Mouse (Mus musculus) intestine, embryonic 15.5 days (tissue): ENCODE data around the gene Dennd6a. TPM values are rescaled to one million over a fixed set of nuclear protein-coding genes. Genes with fewer than 3 reads are reported as not detected.

Experiments used
- ATAC-seq: fragments of 200-750 bp; cut with Nextera tagmentation; 2 replicates; pipeline ENCODE4 v1.8.0; 2017; ENCODE audit warnings: moderate TSS enrichment, moderate library complexity
- H3K27ac ChIP-seq: fragments of 300-500 bp; sonication (generic); 2 replicates; pipeline ENCODE4 v1.5.1; 2015; ENCODE audit warnings: mild to moderate bottlenecking, inconsistent platforms
- H3K27me3 ChIP-seq: fragments of 300-500 bp; sonication (generic); replicated peaks from 2 replicates; pipeline ENCODE4 v1.6.1; 2015; ENCODE audit warnings: inconsistent platforms
- H3K36me3 ChIP-seq: fragments of 300-500 bp; sonication (generic); 2 replicates; pipeline ENCODE4 v1.6.1; 2015; ENCODE audit warnings: inconsistent platforms
- H3K4me1 ChIP-seq: fragments of 300-500 bp; sonication (generic); replicated peaks from 2 replicates; pipeline ENCODE4 v1.6.1; 2015; ENCODE audit warnings: inconsistent platforms
- H3K4me2 ChIP-seq: fragments of 300-500 bp; sonication (generic); replicated peaks from 2 replicates; pipeline ENCODE4 v1.6.1; 2015; ENCODE audit warnings: mild to moderate bottlenecking, inconsistent platforms
- H3K4me3 ChIP-seq: fragments of 300-500 bp; sonication (generic); replicated peaks from 2 replicates; pipeline ENCODE4 v1.5.1; 2015; ENCODE audit warnings: inconsistent platforms
- H3K9ac ChIP-seq: fragments of 300-500 bp; sonication (generic); 2 replicates; pipeline ENCODE4 v1.6.1; 2015; ENCODE audit warnings: inconsistent platforms
- H3K9me3 ChIP-seq: fragments of 300-500 bp; sonication (generic); 2 replicates; pipeline ENCODE4 v1.6.1; 2016; ENCODE audit warnings: inconsistent platforms
- WGBS: fragments of 180-500 bp; shearing (Covaris S2); methylation state at CpG from one replicate; pipeline ENCODE4 v1.1.7; 2015; 5-methylcytosine and 5-hydroxymethylcytosine counted together
- polyA plus RNA-seq: library from polyadenylated mRNA; unstranded; fragments of >200 nt; fragmentation: Nextera tagmentation; extraction: Ambion mirVana; gene quantifications from 2 replicates; pipeline ENCODE4 v1.2.1, GENCODE M21; 2015

The Dennd6a gene
- polyA plus RNA-seq, 1 experiment from 2014 or later: 32.0 TPM

- H3K27me3 ChIP-seq: no peaks in the 10 kb centered on the region
- H3K9ac ChIP-seq: peak overlapping the region; percentile 47
- no peaks in the 10 kb centered on the region for H3K9me3 ChIP-seq
- H3K4me2 ChIP-seq: peak overlapping the region; percentile 60
- WGBS: 22% methylated on average over 17 of the region's 17 CpGs
- H3K27ac ChIP-seq: peak overlapping the region; percentile 96
- no peaks in the 10 kb centered on the region for H3K4me1 ChIP-seq
- peak overlapping the region; percentile 80 for H3K4me3 ChIP-seq
- ATAC-seq: peak; percentile 35; the same call in 1 of the 2 replicates
- H3K36me3 ChIP-seq: peaks cover 4% of the 10 kb centered on the region; the same call in 1 of the 2 replicates
These were observed 63.6 kb downstream of the Dennd6a start for GRCm38 (mm10) chr14:26637025-26637850.

GRCm38 (mm10) chr14:26637851-26638707 is 64.4 kb downstream of the Dennd6a start, which contains the start of gene Arf4:
Gene Arf4, plus strand, starts transcription at chr14:26638074.
- under 1% methylated on average over 83 of the region's 83 CpGs for WGBS
- H3K4me3 ChIP-seq: peak within 1 kb of the TSS; percentile 80
- peak within 1 kb of the TSS; percentile 73 for H3K4me2 ChIP-seq
- no peaks in the 10 kb centered on the region for H3K27me3 ChIP-seq
- peak within 1 kb of the TSS; percentile 96 for H3K27ac ChIP-seq
- H3K9ac ChIP-seq: peak within 1 kb of the TSS; percentile 94
- no peaks in the 10 kb centered on the region for H3K4me1 ChIP-seq
- H3K36me3 ChIP-seq: no peaks in the 10 kb centered on the region
- no peaks in the 10 kb centered on the region for H3K9me3 ChIP-seq
- peak; percentile 98 for ATAC-seq

DNA sequence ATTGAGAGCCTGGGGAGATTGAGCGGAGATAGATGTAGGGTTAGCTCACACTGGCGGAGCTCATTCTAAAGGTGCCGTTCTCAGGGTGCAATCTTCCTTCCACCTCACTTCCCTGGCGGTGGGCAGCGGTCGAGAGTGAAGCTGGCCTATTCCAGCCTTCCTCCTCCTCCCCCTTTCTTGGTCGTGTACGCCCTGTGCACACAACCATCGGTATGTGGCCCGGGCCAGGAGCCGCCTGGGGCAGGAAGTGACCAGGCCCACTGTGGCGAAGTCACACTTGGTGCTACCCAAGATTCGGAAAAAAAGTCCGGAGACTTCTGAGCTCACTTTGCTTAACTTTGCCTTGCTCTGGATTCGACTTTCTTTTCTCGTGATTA is 65.0 kb downstream of the Dennd6a start:
- no peaks in the 10 kb centered on the region for H3K27me3 ChIP-seq
- WGBS: under 1% methylated on average over 16 of the region's 16 CpGs

GRCm38 (mm10) chr14:26639251-26639650 is 65.6 kb downstream of the Dennd6a start:
- Histone ChIP-seq H3K4me3 (peak overlapping the region; percentile 80), H3K27me3 (no peaks in the 10 kb centered on the region), H3K4me1 (no peaks in the 10 kb centered on the region), H3K36me3 (no peaks in the 10 kb centered on the region), H3K4me2 (peak overlapping the region; percentile 73), H3K9ac (peak overlapping the region; percentile 94), H3K27ac (0 out of 2 replicates have a peak overlapping the region, but pooled peaks have one; percentile 96), H3K9me3 (no peaks in the 10 kb centered on the region)
- 3% methylated on average over 11 of the region's 11 CpGs for WGBS
- no peak for ATAC-seq

More for the DNA sequence above, 65.0 kb downstream of the Dennd6a start:
- Histone ChIP-seq H3K4me3 (peak overlapping the region; percentile 80), H3K36me3 (no peaks in the 10 kb centered on the region), H3K27ac (peak overlapping the region; percentile 96), H3K9ac (peak overlapping the region; percentile 94), H3K4me2 (peak overlapping the region; percentile 73), H3K4me1 (no peaks in the 10 kb centered on the region), H3K9me3 (no peaks in the 10 kb centered on the region)
- ATAC-seq: peak; percentile 48

GRCm38 (mm10) chr14:26639961-26640360 is 66.3 kb downstream of the Dennd6a start:
- no peaks in the 10 kb centered on the region for H3K36me3 ChIP-seq
- 29% methylated on average over 2 of the region's 2 CpGs for WGBS

DNA sequence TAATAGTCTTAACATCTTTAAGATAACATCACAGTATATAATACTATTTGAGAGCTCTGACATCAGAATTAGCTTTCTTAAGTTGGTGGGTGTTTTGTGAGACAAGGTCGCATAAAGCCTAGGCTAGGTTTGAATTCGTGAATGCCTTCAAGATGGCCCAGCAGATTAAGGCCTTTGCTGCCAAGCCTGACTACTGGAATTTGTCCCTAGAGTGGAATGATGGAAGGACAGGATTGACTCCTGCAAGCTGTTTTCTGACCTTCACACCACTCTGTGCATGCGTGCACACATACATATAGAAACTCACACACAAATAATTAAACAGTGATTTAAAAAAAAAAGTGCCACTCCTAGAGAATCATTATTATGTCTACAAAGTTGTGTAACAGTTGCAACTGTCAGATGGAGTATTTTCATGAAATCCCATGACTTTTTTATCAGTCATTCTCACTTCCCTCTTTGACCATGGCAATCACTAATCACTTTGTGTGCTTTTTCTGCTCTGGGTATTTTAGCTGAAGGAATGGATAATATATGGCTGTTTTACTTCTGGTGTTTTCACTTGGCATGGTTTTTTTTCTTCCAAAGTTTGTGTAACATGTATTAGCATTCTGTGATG is 69.5 kb downstream of the Dennd6a start:
- Histone ChIP-seq H3K27me3 (no peaks in the 10 kb centered on the region), H3K27ac (no peak overlapping the region), H3K9me3 (no peaks in the 10 kb centered on the region), H3K4me3 (no peak overlapping the region), H3K36me3 (peaks cover 3% of the 10 kb centered on the region; the same call in 1 of the 2 replicates), H3K9ac (no peak overlapping the region), H3K4me2 (no peak overlapping the region), H3K4me1 (no peaks in the 10 kb centered on the region)
- WGBS: 71% methylated on average over 3 of the region's 3 CpGs
- ATAC-seq: no peak

More at GRCm38 (mm10) chr14:26639961-26640360, 66.3 kb downstream of the Dennd6a start:
- no peaks in the 10 kb centered on the region for H3K9me3 ChIP-seq
- no peak for ATAC-seq
- no peaks in the 10 kb centered on the region for H3K27me3 ChIP-seq
- peak overlapping the region; percentile 80 for H3K4me3 ChIP-seq
- H3K9ac ChIP-seq: peak overlapping the region; percentile 94; the same call in 1 of the 2 replicates
- no peaks in the 10 kb centered on the region for H3K4me1 ChIP-seq
- H3K27ac ChIP-seq: no peak overlapping the region
- H3K4me2 ChIP-seq: peak overlapping the region; percentile 73

- H3K4me1 ChIP-seq: no peaks in the 10 kb centered on the region
These were observed 72.5 kb downstream of the Dennd6a start for GRCm38 (mm10) chr14:26645989-26646650.

DNA sequence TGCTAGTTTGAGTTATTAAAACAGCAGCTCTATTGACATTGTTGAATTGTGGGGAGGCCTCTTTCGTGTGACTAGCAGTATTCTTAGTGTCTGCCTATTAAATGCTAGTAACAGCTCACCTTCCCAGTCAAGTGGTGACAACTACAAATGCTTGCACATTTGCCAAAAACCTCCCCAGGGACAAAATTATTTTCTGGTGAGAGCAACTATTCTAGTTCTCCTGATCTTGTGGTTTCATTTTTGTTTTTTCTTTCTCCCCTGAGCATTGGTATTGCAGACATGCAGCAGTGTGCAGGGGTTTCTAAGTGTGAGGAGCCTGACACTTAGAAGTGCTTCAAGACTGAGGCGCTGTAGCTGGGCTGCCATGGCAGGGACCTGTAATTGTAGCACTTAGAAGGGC is 74.2 kb downstream of the Dennd6a start:
- Histone ChIP-seq H3K4me3 (no peak overlapping the region), H3K4me1 (no peaks in the 10 kb centered on the region), H3K27ac (no peak overlapping the region), H3K27me3 (no peaks in the 10 kb centered on the region), H3K4me2 (no peak overlapping the region), H3K9me3 (no peaks in the 10 kb centered on the region), H3K9ac (no peak overlapping the region), H3K36me3 (peaks cover 5% of the 10 kb centered on the region; the same call in 1 of the 2 replicates)
- WGBS: 90% methylated on average over 2 of the region's 2 CpGs
- no peak for ATAC-seq

More at GRCm38 (mm10) chr14:26645989-26646650, 72.5 kb downstream of the Dennd6a start:
- Histone ChIP-seq H3K36me3 (peaks cover 5% of the 10 kb centered on the region; the same call in 1 of the 2 replicates), H3K9ac (no peak overlapping the region), H3K4me3 (no peak overlapping the region), H3K4me2 (no peak overlapping the region), H3K27me3 (no peaks in the 10 kb centered on the region), H3K9me3 (no peaks in the 10 kb centered on the region), H3K27ac (no peak overlapping the region)
- 70% methylated on average over 5 of the region's 5 CpGs for WGBS
- no peak for ATAC-seq

DNA sequence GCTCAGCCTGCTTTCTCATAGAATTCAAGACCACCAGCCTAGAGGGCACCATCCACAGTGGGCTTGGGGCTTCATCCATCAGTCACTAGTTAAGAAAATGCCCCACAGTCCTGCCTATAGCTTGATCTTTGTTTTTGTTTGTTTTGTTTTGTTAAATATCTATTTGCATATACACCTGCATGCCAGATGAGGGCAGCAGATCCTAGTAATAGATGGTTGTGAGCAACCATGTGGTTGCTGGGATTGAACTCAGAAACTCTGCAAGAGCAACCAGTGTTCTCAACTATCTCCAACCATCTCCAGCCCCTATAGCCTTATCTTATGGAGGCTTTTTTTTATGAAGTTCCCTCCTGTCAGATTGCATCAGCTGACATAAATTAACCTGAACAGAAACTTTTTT is 78.2 kb downstream of the Dennd6a start:
- Histone ChIP-seq H3K36me3 (peaks cover 11% of the 10 kb centered on the region), H3K4me1 (no peaks in the 10 kb centered on the region), H3K27ac (no peak overlapping the region), H3K4me3 (no peak overlapping the region), H3K9ac (no peak overlapping the region), H3K27me3 (no peaks in the 10 kb centered on the region), H3K4me2 (no peak overlapping the region), H3K9me3 (no peaks in the 10 kb centered on the region)
- no peak for ATAC-seq

- H3K9ac ChIP-seq: no peak overlapping the region
- H3K9me3 ChIP-seq: no peaks in the 10 kb centered on the region
- no peaks in the 10 kb centered on the region for H3K4me1 ChIP-seq
- no peak for ATAC-seq
- peaks cover 15% of the 10 kb centered on the region for H3K36me3 ChIP-seq
- H3K4me2 ChIP-seq: no peak overlapping the region
- no peaks in the 10 kb centered on the region for H3K27me3 ChIP-seq
- H3K4me3 ChIP-seq: no peak overlapping the region
- H3K27ac ChIP-seq: no peak overlapping the region
These were observed 84.5 kb downstream of the Dennd6a start for GRCm38 (mm10) chr14:26658178-26658577.

DNA sequence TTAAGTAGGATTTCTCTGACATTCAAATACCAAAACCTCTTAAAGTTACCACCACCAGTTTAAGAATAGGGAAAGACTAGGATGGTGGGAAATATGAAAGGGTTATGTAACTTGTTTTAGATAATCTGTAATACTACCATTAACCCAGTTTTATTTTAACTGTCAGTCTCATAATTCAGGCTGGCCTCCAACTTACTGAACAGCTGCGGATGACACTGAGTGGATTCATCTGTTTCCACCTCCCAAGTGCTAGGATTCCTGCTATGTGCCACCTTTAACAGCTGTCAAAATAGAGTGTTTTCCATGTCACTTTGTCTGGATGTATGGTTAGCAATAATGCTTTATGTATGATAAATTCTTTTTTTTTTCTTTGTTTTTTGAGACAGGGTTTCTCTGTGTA is 86.6 kb downstream of the Dennd6a start:
- no peaks in the 10 kb centered on the region for H3K4me1 ChIP-seq
- no peak for ATAC-seq
- H3K4me3 ChIP-seq: no peak overlapping the region
- H3K36me3 ChIP-seq: peaks cover 10% of the 10 kb centered on the region; the same call in 1 of the 2 replicates
- no peaks in the 10 kb centered on the region for H3K27me3 ChIP-seq
- H3K9ac ChIP-seq: no peak overlapping the region
- H3K9me3 ChIP-seq: no peaks in the 10 kb centered on the region
- no peak overlapping the region for H3K27ac ChIP-seq
- WGBS: 89% methylated on average over 1 of the region's 1 CpGs
- H3K4me2 ChIP-seq: no peak overlapping the region
